Mouse (Mus musculus): ENCODE measurements at regions not wholly inside any gene's neighbourhood (a gene's known extent, or its start where the extent isn't known, plus 50 kb on each side); places are given as distances from the start of the nearest gene placed in this dataset.

- DNase-seq = no peak
These were observed 512.6 kb downstream of the Tm4sf1 start for GRCm38 (mm10) chr3:56789155-56789554.

- DNase-seq = no peak
These were observed 527.9 kb downstream of the Tm4sf1 start for GRCm38 (mm10) chr3:56773920-56774319.

DNA sequence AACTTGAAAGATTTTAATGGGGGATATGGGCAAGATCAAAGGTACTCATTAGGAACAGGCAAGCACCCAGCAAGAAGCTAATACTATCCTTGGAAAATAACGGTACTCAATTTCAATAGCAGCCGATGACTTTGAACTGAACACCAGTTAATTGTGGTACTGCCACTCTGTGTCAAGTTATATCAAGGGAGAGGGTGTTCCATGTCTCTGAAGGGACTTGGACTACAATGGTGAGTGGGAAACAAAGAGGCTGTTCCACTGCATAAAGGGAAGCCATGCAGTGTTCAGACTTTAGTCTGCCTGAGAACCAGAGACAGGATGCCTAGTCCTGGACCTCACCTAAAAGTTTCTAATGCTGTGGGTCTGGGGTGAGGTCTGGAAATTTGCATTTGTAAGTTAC lies 531.6 kb downstream of the Tm4sf1 start:
- no peak for DNase-seq

- DNase-seq = no peak
These were observed 534.7 kb downstream of the Tm4sf1 start for GRCm38 (mm10) chr3:56767133-56767532.

DNA sequence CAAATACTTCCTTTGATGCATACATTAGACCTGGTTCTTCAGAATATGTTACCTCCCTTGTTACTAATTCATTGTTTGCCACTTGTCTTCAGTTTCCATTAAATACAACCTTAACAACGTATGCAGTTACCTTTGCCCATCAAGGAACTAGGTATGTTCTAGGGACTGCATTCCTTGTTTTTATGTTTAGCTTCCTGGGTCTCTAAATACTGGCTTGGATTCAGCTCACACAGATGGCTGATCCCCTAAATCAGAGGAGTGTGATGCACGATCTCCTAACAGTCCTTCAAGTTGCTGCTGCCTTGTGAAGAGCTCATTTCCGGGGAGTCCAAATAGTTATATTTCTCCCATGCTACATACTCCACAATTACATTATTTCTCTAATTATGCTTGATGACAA lies 537.5 kb downstream of the Tm4sf1 start:
- no peak for DNase-seq

DNA sequence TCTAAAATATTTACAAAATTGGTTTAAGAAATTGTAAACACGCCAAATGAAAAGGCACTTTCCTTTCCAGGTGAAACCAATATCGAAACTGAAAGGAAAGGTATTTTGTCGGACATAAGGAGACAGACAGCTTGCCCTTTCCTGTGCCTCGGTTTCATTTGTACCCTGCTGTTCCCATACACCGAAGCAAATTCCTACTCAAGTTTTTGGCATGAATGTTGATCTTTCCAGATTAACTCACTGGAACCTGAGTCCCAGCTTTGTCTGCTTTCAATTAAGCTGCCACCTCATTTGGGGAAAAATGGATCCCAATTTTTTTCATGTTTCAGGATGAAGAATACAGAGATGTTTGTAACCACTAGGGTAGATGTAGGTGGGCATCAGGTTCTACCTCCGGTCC lies 537.9 kb downstream of the Tm4sf1 start:
- DNase-seq = no peak

DNA sequence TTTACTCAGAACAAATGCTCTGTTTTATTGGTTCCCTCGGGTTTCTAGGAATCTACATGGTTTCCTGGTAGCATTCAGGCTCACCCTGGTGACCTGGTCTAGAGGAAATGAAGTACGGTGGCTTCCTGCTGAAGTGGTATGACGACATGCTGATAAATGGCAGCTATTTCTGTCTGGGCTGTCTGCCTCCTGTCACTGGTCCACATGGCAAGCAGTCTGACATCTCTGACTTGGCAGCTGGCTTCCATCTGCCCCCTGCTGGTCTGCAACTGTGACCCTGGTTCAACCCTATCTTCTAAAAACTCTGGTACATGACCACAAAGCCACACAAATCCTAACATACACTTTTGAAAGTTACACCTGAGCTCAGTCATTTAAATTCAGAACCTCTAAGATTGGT lies 548.1 kb downstream of the Tm4sf1 start:
- DNase-seq = peak; percentile 34

- DNase-seq = no peak
These were observed 549.9 kb downstream of the Tm4sf1 start for GRCm38 (mm10) chr3:56751926-56752325.

GRCm38 (mm10) chr3:56740902-56741301 lies 557.4 kb upstream of the Nbea start:
- no peak for DNase-seq

- DNase-seq = no peak
These were observed 556.0 kb upstream of the Nbea start for GRCm38 (mm10) chr3:56739451-56739850.

GRCm38 (mm10) chr3:56730849-56731248 lies 547.3 kb upstream of the Nbea start:
- DNase-seq = no peak

DNA sequence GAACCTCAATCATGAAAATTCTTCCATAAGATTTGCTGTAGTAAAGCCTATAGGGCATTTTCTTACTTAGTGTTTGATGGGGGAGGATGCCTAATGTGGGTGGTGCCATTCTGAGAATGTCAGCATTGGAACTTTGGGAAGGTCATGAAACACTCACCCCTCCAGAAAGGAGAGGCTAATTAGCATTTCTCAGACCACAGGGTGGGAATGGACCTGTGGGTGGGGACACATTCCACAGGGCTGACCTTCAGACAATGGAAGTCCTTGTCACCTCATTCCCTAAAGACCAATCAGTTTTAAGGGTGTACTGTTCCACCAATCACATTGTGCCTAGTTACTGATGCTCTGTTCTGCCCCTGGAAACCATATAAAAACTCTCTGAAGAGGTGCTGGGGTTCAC lies 541.5 kb upstream of the Nbea start:
- no peak for DNase-seq

GRCm38 (mm10) chr3:56708260-56708659 lies 524.8 kb upstream of the Nbea start:
- DNase-seq = no peak

GRCm38 (mm10) chr3:56707312-56707711 lies 523.8 kb upstream of the Nbea start:
- no peak for DNase-seq

GRCm38 (mm10) chr3:56706038-56706437 lies 522.5 kb upstream of the Nbea start:
- peak; percentile 50 for DNase-seq

DNA sequence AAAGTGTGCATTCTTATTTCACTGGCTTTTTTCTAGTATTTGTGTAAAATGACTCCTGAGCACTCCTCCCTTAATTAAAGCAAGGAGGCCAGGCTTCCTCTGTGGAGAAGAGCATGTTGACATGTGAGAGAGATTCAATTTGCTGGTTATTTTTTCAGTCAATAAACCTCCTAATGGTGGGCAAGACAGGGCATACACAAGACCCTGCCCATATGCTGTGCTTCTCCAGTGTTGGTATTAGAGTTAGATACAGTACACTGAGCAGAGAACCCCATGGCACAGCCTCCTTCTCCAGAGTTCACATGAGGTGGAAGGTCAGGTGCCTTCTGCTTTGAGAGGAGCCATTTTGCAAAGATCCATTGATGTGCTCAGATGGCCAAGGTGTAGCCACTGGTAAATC lies 515.4 kb upstream of the Nbea start:
- no peak for DNase-seq

DNA sequence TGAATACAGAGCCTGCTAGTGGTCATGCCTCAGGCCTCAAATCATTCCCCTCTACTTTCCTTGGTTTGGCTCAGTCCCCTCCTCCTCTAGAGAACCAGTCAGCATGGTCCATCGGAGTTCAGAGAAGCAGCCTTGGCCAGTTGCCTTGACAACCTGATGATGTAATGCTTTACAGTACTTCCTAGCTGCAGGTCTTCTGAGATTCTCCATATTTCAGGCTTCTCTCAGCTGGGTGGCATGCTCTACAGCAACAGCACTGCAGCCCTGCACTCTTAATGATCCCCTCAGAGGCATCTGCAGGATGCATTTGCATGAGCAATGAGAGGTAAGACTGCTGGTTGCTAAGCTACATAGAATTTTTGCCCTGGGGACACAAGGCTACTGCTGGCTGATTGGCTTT lies 514.7 kb upstream of the Nbea start:
- peak; percentile 7 for DNase-seq

GRCm38 (mm10) chr3:56681031-56681430 lies 497.5 kb upstream of the Nbea start:
- DNase-seq = no peak

DNA sequence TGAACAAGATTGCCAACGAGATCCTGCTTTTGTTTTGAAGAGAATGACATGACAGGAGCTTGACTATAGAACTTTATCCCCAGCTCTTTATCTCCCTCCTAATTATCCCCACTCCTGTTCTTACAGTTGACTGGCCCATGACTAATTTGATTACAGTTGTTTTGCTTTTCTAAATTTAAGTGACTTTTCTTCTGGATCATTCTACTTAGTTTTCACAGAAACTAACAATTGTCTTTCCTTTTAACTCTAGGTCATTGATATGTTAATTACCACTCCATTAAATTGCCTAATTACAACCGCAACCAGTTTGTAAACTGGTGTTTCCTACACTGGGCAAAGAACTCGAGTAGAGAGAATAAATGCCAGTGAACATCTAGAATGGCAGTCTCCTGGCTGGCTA lies 485.3 kb upstream of the Nbea start:
- DNase-seq = no peak

GRCm38 (mm10) chr3:56660594-56660993 lies 477.1 kb upstream of the Nbea start:
- no peak for DNase-seq

GRCm38 (mm10) chr3:56647313-56647712 lies 463.8 kb upstream of the Nbea start:
- DNase-seq = no peak

Measured in adrenal gland, adult 8-10 months (tissue).